Mouse (Mus musculus) MEL (cell line): Measurements from ENCODE around the gene Selenom. TPM values are rescaled to one million over a fixed set of nuclear protein-coding genes. Genes with fewer than 3 reads are reported as not detected.

Source experiments
- DNase-seq: peaks from one replicate; pipeline ENCODE4 v3.0.0; 2011; ENCODE audit warnings: low read depth, low spot score
- H3K27ac ChIP-seq: 2 replicates; pipeline ENCODE4 v1.5.1; 2012; ENCODE audit warnings: low read depth, mild to moderate bottlenecking, control low read depth, low read length, moderate library complexity; ENCODE audit not compliant: control insufficient read depth
- H3K27me3 ChIP-seq, 2 experiments: fragments of 150-350 bp in 1 of 2; sonication (generic) in 1 of 2; 2 replicates each; pipeline ENCODE4 v1.6.1; 2012; ENCODE audit warnings: low read length in 2 of 2, mild to moderate bottlenecking in 2 of 2, improper control_type of control experiment in 1 of 2, moderate library complexity in 1 of 2; ENCODE audit not compliant: insufficient read depth in 2 of 2, control insufficient read depth in 1 of 2
- H3K36me3 ChIP-seq, 2 experiments: 2 replicates each; pipeline ENCODE4 v1.6.1; 2012 to 2014; ENCODE audit warnings: low read length in 2 of 2, improper control_type of control experiment in 1 of 2, inconsistent platforms in 1 of 2, mild to moderate bottlenecking in 1 of 2; ENCODE audit not compliant: insufficient read depth in 2 of 2, control insufficient read depth in 1 of 2
- H3K4me1 ChIP-seq, 2 experiments: fragments of 150-350 bp in 1 of 2; sonication (generic) in 1 of 2; 2 replicates each; pipeline ENCODE4 v1.6.1; 2012; ENCODE audit warnings: low read length in 2 of 2, improper control_type of control experiment in 1 of 2, mild to moderate bottlenecking in 1 of 2; ENCODE audit not compliant: insufficient read depth in 2 of 2, control insufficient read depth in 1 of 2
- H3K4me3 ChIP-seq, 2 experiments: fragments of 150-350 bp in 1 of 2; sonication (generic) in 1 of 2; 2 replicates each; pipeline ENCODE4 v1.5.1; 2012; ENCODE audit warnings: low read depth in 2 of 2, low read length in 2 of 2, mild to moderate bottlenecking in 2 of 2, moderate library complexity in 2 of 2, control low read depth in 1 of 2, improper control_type of control experiment in 1 of 2; ENCODE audit not compliant: control insufficient read depth in 1 of 2, insufficient read depth in 1 of 2
- H3K79me2 ChIP-seq: 2 replicates; pipeline ENCODE4 v1.6.1; 2012; ENCODE audit warnings: mild to moderate bottlenecking, low read length, moderate library complexity; ENCODE audit not compliant: control insufficient read depth, poor library complexity, insufficient read depth
- H3K9ac ChIP-seq: 2 replicates; pipeline ENCODE4 v1.6.1; 2012; ENCODE audit warnings: low read depth, mild to moderate bottlenecking, control low read depth, low read length, moderate library complexity; ENCODE audit not compliant: control insufficient read depth, poor library complexity, severe bottlenecking
- H3K9me3 ChIP-seq: fragments of 150-350 bp; sonication (generic); replicated peaks from 2 replicates; pipeline ENCODE4 v1.6.1; 2012; ENCODE audit warnings: mild to moderate bottlenecking, low read length, improper control_type of control experiment, moderate library complexity; ENCODE audit not compliant: insufficient read depth
- BHLHE40 ChIP-seq: IDR thresholded peaks from 2 replicates; pipeline ENCODE4 v1.6.1; 2012; ENCODE audit warnings: low read depth, mild to moderate bottlenecking, inconsistent platforms, low read length, improper control_type of control experiment, borderline replicate concordance
- CHD1 ChIP-seq: IDR thresholded peaks from 2 replicates; pipeline ENCODE4 v1.6.1; 2012; ENCODE audit warnings: low read depth, mild to moderate bottlenecking, inconsistent platforms, low read length, improper control_type of control experiment
- CHD2 ChIP-seq: IDR thresholded peaks from 2 replicates; pipeline ENCODE4 v1.6.1; 2011; ENCODE audit warnings: low read length, improper control_type of control experiment
- CTCF ChIP-seq, 3 experiments: IDR thresholded peaks in 2 of 3; conservative IDR thresholded peaks in 1 of 3; 2 replicates each; pipeline ENCODE4 v1.5.1; 2011 to 2012; ENCODE audit warnings: low read length in 3 of 3, low read depth in 2 of 3, mild to moderate bottlenecking in 2 of 3, improper control_type of control experiment in 1 of 3, inconsistent platforms in 1 of 3, mixed read lengths in 1 of 3, moderate library complexity in 1 of 3; ENCODE audit not compliant: control insufficient read depth in 1 of 3, insufficient read depth in 1 of 3, poor library complexity in 1 of 3, severe bottlenecking in 1 of 3
- E2F4 ChIP-seq: IDR thresholded peaks from 2 replicates; pipeline ENCODE4 v1.6.1; 2011; ENCODE audit warnings: low read depth, low read length, improper control_type of control experiment, borderline replicate concordance
- EP300 ChIP-seq, 2 experiments: IDR thresholded peaks; 2 replicates each; pipeline ENCODE4 v1.6.1; 2011; ENCODE audit warnings: improper control_type of control experiment in 2 of 2, low read length in 2 of 2, low read depth in 1 of 2, mild to moderate bottlenecking in 1 of 2
- ETS1 ChIP-seq: IDR thresholded peaks from 2 replicates; pipeline ENCODE4 v1.6.1; 2012; ENCODE audit warnings: low read depth, mild to moderate bottlenecking, inconsistent platforms, low read length, improper control_type of control experiment, moderate library complexity
- GATA1 ChIP-seq: IDR thresholded peaks from 2 replicates; pipeline ENCODE4 v1.6.1; 2011; ENCODE audit warnings: low read depth, low read length, improper control_type of control experiment
- JUND ChIP-seq: IDR thresholded peaks from 2 replicates; pipeline ENCODE4 v1.6.1; 2011; ENCODE audit warnings: low read depth, mild to moderate bottlenecking, improper control_type of control experiment, low read length
- KAT2A ChIP-seq: conservative IDR thresholded peaks from 2 replicates; pipeline ENCODE4 v1.6.1; 2012; ENCODE audit warnings: low read depth, low read length, improper control_type of control experiment, inconsistent platforms
- MEF2A ChIP-seq: IDR thresholded peaks from 2 replicates; pipeline ENCODE4 v1.6.1; 2014; ENCODE audit warnings: low read depth, mild to moderate bottlenecking, inconsistent platforms, low read length, improper control_type of control experiment; ENCODE audit not compliant: poor library complexity, insufficient replicate concordance, severe bottlenecking; ENCODE audit errors: extremely low read depth
- POLR2A ChIP-seq, 2 experiments: IDR thresholded peaks; 2 replicates each; pipeline ENCODE4 v1.6.1; 2011 to 2012; ENCODE audit warnings: low read length in 2 of 2, mild to moderate bottlenecking in 2 of 2, control low read depth in 1 of 2, improper control_type of control experiment in 1 of 2, low read depth in 1 of 2, moderate library complexity in 1 of 2; ENCODE audit not compliant: control insufficient read depth in 1 of 2, insufficient read depth in 1 of 2, poor library complexity in 1 of 2
- POLR2AphosphoS2 ChIP-seq: IDR thresholded peaks from 2 replicates; pipeline ENCODE4 v1.6.1; 2011; ENCODE audit warnings: low read length, improper control_type of control experiment
- POLR2AphosphoS5 ChIP-seq: IDR thresholded peaks from 2 replicates; pipeline ENCODE4 v1.6.1; 2012; ENCODE audit warnings: low read depth, borderline replicate concordance, mild to moderate bottlenecking, inconsistent platforms, low read length, moderate library complexity, mixed read lengths
- RCOR1 ChIP-seq: IDR thresholded peaks from 2 replicates; pipeline ENCODE4 v1.6.1; 2012; ENCODE audit warnings: low read depth, mild to moderate bottlenecking, inconsistent platforms, low read length, improper control_type of control experiment
- SIN3A ChIP-seq: IDR thresholded peaks from 2 replicates; pipeline ENCODE4 v1.6.1; 2012; ENCODE audit warnings: low read length, improper control_type of control experiment, inconsistent platforms
- SMC3 ChIP-seq: IDR thresholded peaks from 2 replicates; pipeline ENCODE4 v1.6.1; 2011; ENCODE audit warnings: low read depth, low read length, improper control_type of control experiment
- TAL1 ChIP-seq: IDR thresholded peaks from 2 replicates; pipeline ENCODE4 v1.6.1; 2012; ENCODE audit warnings: mild to moderate bottlenecking, inconsistent platforms, low read length, moderate library complexity, mixed read lengths
- TBP ChIP-seq: IDR thresholded peaks from 2 replicates; pipeline ENCODE4 v1.8.0; 2011; ENCODE audit warnings: low read depth, low read length, improper control_type of control experiment
- UBTF ChIP-seq: IDR thresholded peaks from 2 replicates; pipeline ENCODE4 v1.6.1; 2012; ENCODE audit warnings: low read depth, mild to moderate bottlenecking, inconsistent platforms, low read length, improper control_type of control experiment, moderate library complexity, borderline replicate concordance; ENCODE audit not compliant: insufficient read depth
- USF1 ChIP-seq: IDR thresholded peaks from 2 replicates; pipeline ENCODE4 v1.6.1; 2014; ENCODE audit warnings: low read depth, mild to moderate bottlenecking, inconsistent platforms, low read length, improper control_type of control experiment, moderate library complexity
- ZC3H11A ChIP-seq: IDR thresholded peaks from 2 replicates; pipeline ENCODE4 v1.6.1; 2012; ENCODE audit warnings: low read depth, mild to moderate bottlenecking, inconsistent platforms, low read length, improper control_type of control experiment
- ZNF384 ChIP-seq: IDR thresholded peaks from 2 replicates; pipeline ENCODE4 v1.6.1; 2012; ENCODE audit warnings: low read depth, mild to moderate bottlenecking, inconsistent platforms, low read length, improper control_type of control experiment
- polyA plus RNA-seq, 2 experiments: library from polyadenylated mRNA; stranded (reverse) in 1 of 2; unstranded in 1 of 2; fragments of >175 nt in 1 of 2; fragments of >200 nt in 1 of 2; gene quantifications; 2 replicates each; pipeline versions ENCODE4 v1.2.1 to v1.2.4; 2012; ENCODE audit warnings: low replicate concordance in 2 of 2, low read depth in 1 of 2; ENCODE audit not compliant: insufficient read length in 2 of 2, insufficient read depth in 1 of 2, missing spikeins in 1 of 2
- total RNA-seq: library from RNA; depleted of rRNA; stranded (reverse); fragments of 300-350 nt; gene quantifications from 2 replicates; pipeline ENCODE4 v1.2.3, GENCODE M21; 2012

The Selenom gene
- total and polyA plus RNA-seq, 3 experiments = 29.5 to 35.4 TPM; not detected in 1

DNA sequence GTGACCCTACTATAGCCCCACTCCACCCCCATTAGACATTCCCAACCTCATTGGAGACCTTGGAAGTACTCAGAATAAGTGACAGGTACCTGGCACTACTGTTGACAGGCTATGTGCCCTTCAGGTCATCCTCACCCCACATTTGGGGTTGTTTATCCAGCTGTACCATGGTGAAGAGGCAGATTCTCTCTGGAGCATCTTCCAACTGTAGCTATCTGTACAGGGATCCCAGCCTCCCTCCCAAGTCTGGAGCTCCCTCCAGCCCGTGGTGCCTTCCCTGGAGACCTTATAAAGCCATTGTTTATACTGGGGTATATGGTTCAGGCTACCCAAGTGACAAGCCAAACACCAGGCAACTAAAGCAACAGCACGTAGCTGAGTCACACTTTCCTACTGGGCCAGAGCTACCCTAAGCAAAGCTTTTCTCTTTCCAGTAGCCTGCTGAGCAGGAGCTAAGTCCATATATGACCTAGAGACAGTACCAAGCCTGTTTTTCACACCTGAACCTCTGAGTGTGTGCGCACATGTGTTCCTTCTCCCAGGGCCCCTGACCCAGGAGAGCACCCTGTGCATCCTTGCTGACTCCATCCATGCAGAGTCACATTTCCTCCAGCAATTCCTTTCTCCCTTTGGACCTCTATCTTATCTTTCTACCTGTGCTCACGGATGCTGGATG is 4.7 kb downstream of the Selenom start (continued):
- no peak for TF ChIP-seq ZC3H11A
- TF ChIP-seq E2F4 = no peak
- TF ChIP-seq CHD2 = 0 out of 2 replicates have a peak, but pooled peaks have one; percentile 10
- no peak for TF ChIP-seq CTCF (IDR thresholded peaks at IDR 0.05 in 2 of 3, conservative IDR thresholded peaks at IDR 0.05 in 1 of 3; ENCODE audit: control insufficient read depth in 1 of 3, insufficient read depth in 1 of 3, low read depth in 2 of 3, low read length in 3 of 3, poor library complexity in 1 of 3, severe bottlenecking in 1 of 3)
- TF ChIP-seq TBP = 0 out of 2 replicates have a peak, but pooled peaks have one; percentile 6
- TF ChIP-seq USF1 = no peak
- 0 out of 2 replicates have a peak, but pooled peaks have one; percentile 23 for TF ChIP-seq RCOR1
- 0 out of 2 replicates have a peak, but pooled peaks have one; percentile 41 for TF ChIP-seq JUND
- TF ChIP-seq CHD1 = 0 out of 2 replicates have a peak, but pooled peaks have one; percentile 62
- TF ChIP-seq TAL1 = no peak
- TF ChIP-seq BHLHE40 = no peak; the same call in 1 of the 2 replicates
- TF ChIP-seq SMC3 = peak; percentile 12; the same call in 1 of the 2 replicates
- peak; percentile 4 to 21; a peak in 2 of 4 replicates for TF ChIP-seq POLR2A (IDR thresholded peaks at IDR 0.05; ENCODE audit: control insufficient read depth in 1 of 2, insufficient read depth in 1 of 2, low read depth in 1 of 2, low read length in 2 of 2, poor library complexity in 1 of 2)
- no peak for TF ChIP-seq GATA1
- no peak for TF ChIP-seq ETS1

GRCm38 (mm10) chr11:3519756-3520398 is 5.4 kb downstream of the Selenom start:
- Histone ChIP-seq H3K27me3 (no peaks in the 10 kb centered on the region), H3K4me1 (peaks cover 0 to 46% of the 10 kb centered on the region in 2 experiments; a peak in 2 of 4 replicates), H3K27ac (no peak overlapping the region), H3K9ac (no peak overlapping the region), H3K36me3 (peaks cover 11 to 23% of the 10 kb centered on the region in 2 experiments; a peak in 3 of 4 replicates), H3K9me3 (no peaks in the 10 kb centered on the region), H3K79me2 (peaks cover 15% of the 10 kb centered on the region), H3K4me3 (no peak overlapping the region)
- DNase-seq = peak; percentile 59
- TF ChIP-seq POLR2AphosphoS5 (peak; percentile 70; the same call in 1 of the 2 replicates), TAL1 (no peak), MEF2A (no peak), ETS1 (no peak), E2F4 (no peak), SMC3 (no peak), UBTF (no peak), BHLHE40 (no peak), KAT2A (no peak), TBP (no peak), SIN3A (0 out of 2 replicates have a peak, but pooled peaks have one; percentile 12), JUND (no peak), CHD2 (no peak), CTCF (IDR thresholded peaks at IDR 0.05 in 2 of 3, conservative IDR thresholded peaks at IDR 0.05 in 1 of 3; ENCODE audit: control insufficient read depth in 1 of 3, insufficient read depth in 1 of 3, low read depth in 2 of 3, low read length in 3 of 3, poor library complexity in 1 of 3, severe bottlenecking in 1 of 3) (no peak), ZNF384 (no peak), EP300 (IDR thresholded peaks at IDR 0.05; ENCODE audit: low read depth in 1 of 2, low read length in 2 of 2) (no peak), POLR2A (IDR thresholded peaks at IDR 0.05; ENCODE audit: control insufficient read depth in 1 of 2, insufficient read depth in 1 of 2, low read depth in 1 of 2, low read length in 2 of 2, poor library complexity in 1 of 2) (peak; percentile 7 to 36; a peak in 1 of 4 replicates), POLR2AphosphoS2 (peak; percentile 9), USF1 (no peak), CHD1 (no peak)
